Comparison of ENCODE assay signal across 16 mouse cellular contexts in the genomic region with DNA sequence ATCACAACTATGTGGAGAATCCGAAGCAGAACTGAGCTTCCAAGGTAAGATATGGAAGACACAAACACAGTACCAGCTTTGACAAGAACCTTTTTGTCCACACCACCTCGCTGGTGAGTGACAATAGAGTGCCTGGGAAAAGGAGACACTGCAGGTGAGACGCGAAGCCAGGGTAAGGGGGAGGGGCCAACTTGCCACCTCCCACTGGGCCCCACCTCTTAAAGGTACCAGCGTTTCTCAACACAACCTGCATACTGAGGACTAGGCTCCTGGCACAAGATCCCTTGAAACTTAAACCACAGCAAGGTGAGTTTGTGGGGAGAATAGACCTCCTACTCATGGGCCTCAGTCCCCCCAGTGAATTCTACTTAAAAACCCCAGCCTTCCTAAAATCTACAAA. TPM values are rescaled to one million over a fixed set of nuclear protein-coding genes. Genes with fewer than 3 reads are reported as not detected.
DNase-seq lines count a peak whose midpoint lies in the region; ATAC-seq and TF ChIP-seq lines count a peak whose summit lies in the region.
"Had no signal": no experiment of that assay in that cellular context is flagged by ENCODE, and none has a peak within 500 bp of the region (broad histone marks: within the 10 kb centered on the region; RNA-seq: fewer than 3 reads in every experiment).

No protein-coding gene starts in this region.

- no peaks in the 10 kb centered on the region for H3K9me3 ChIP-seq in embryonic facial prominence, embryonic 12.5 days
- H3K9me3 ChIP-seq in embryonic facial prominence, embryonic 10.5 days: no peaks in the 10 kb centered on the region
- H3K9me3 ChIP-seq in liver, embryonic 12.5 days (replicated peaks): no peaks in the 10 kb centered on the region
- no peaks in the 10 kb centered on the region for H3K9me3 ChIP-seq in intestine, embryonic 14.5 days (ENCODE audit: control insufficient read depth, low read length)
- H3K9me3 ChIP-seq: midbrain, embryonic 13.5 days had no signal

- H3K4me3 ChIP-seq in embryonic facial prominence, embryonic 12.5 days: no peak overlapping the region
- H3K4me3 ChIP-seq in embryonic facial prominence, embryonic 10.5 days: no peak overlapping the region
- no peak overlapping the region for H3K4me3 ChIP-seq in liver, adult 2 months (ENCODE audit: insufficient read depth, low read depth, low read length)
- no peak overlapping the region for H3K4me3 ChIP-seq in liver, embryonic 12.5 days
- H3K4me3 ChIP-seq in intestine, embryonic 14.5 days (ENCODE audit: low read depth, low read length): no peak overlapping the region
- H3K4me3 ChIP-seq: midbrain, embryonic 13.5 days had no signal

- H3K27ac ChIP-seq in embryonic facial prominence, embryonic 12.5 days: no peak overlapping the region
- H3K27ac ChIP-seq in embryonic facial prominence, embryonic 10.5 days (replicated peaks): no peak overlapping the region; the same call in 1 of the 2 replicates
- H3K27ac ChIP-seq in liver, adult 2 months (replicated peaks; ENCODE audit: insufficient read depth, low read depth, low read length): peak overlapping the region; percentile 31; the same call in 1 of the 2 replicates
- no peak overlapping the region for H3K27ac ChIP-seq in liver, embryonic 12.5 days
- no peak overlapping the region for H3K27ac ChIP-seq in intestine, embryonic 14.5 days (ENCODE audit: low read depth)
- H3K27ac ChIP-seq: midbrain, embryonic 13.5 days had no signal

- DNase-seq in embryonic facial prominence, embryonic 10.5 days (ENCODE audit: low spot score): no peak
- peak; percentile 66 for DNase-seq in liver, adult 2 months (ENCODE audit: extremely low read depth, low read depth, low spot score)
- no peak for DNase-seq in intestine, embryonic 14.5 days (ENCODE audit: low spot score)
- peak; percentile 45 for DNase-seq in large intestine, adult 2 months (ENCODE audit: low read depth, low spot score)
- DNase-seq in spleen, postnatal 4 days (ENCODE audit: low spot score in 2 of 2): no peak
- no peak for DNase-seq in left cerebral cortex, adult 9 months (ENCODE audit: low spot score in 2 of 2)
- DNase-seq: adrenal gland, postnatal 25 days; cerebellum, postnatal 36 days; gastrocnemius, postnatal 14 days; heart, postnatal 14 days had no signal

- no peaks in the 10 kb centered on the region for H3K27me3 ChIP-seq in embryonic facial prominence, embryonic 12.5 days
- H3K27me3 ChIP-seq in embryonic facial prominence, embryonic 10.5 days (replicated peaks; ENCODE audit: low read depth, poor library complexity, severe bottlenecking): 0 out of 2 replicates have a peak, but pooled peaks cover 11% of the 10 kb centered on the region
- H3K27me3 ChIP-seq in liver, adult 2 months (ENCODE audit: control insufficient read depth, insufficient read depth, low read length): no peaks in the 10 kb centered on the region
- no peaks in the 10 kb centered on the region for H3K27me3 ChIP-seq in liver, embryonic 12.5 days (replicated peaks)
- no peaks in the 10 kb centered on the region for H3K27me3 ChIP-seq in intestine, embryonic 14.5 days (replicated peaks; ENCODE audit: control insufficient read depth, insufficient read depth, low read length)
- H3K27me3 ChIP-seq: midbrain, embryonic 13.5 days had no signal

- TF ChIP-seq POLR2A in liver, adult 2 months (IDR thresholded peaks at IDR 0.05; ENCODE audit: extremely low read depth, insufficient read depth, low read length): no peak

- WGBS in embryonic facial prominence, embryonic 12.5 days: 5% methylated on average over 5 of the region's 5 CpGs
- WGBS in embryonic facial prominence, embryonic 10.5 days: 5% methylated on average over 5 of the region's 5 CpGs
- 15% methylated on average over 5 of the region's 5 CpGs for WGBS in liver, adult 2 months
- WGBS in liver, embryonic 12.5 days (ENCODE audit: insufficient replicate concordance): 27% methylated on average over 5 of the region's 5 CpGs
- WGBS in intestine, embryonic 14.5 days: 21% methylated on average over 5 of the region's 5 CpGs
- 12% methylated on average over 5 of the region's 5 CpGs for WGBS in large intestine, adult 2 months

- peaks cover 4% of the 10 kb centered on the region; the same call in 1 of the 2 replicates for H3K79me2 ChIP-seq in liver, adult 2 months (ENCODE audit: control insufficient read depth, insufficient read depth, low read length)

- H3K4me2 ChIP-seq in embryonic facial prominence, embryonic 12.5 days (replicated peaks): peak overlapping the region; percentile 19; the same call in 1 of the 2 replicates
- no peak overlapping the region for H3K4me2 ChIP-seq in liver, embryonic 12.5 days
- no peak overlapping the region for H3K4me2 ChIP-seq in intestine, embryonic 14.5 days (ENCODE audit: low read length)
- H3K4me2 ChIP-seq: midbrain, embryonic 13.5 days had no signal

- no peak overlapping the region for H3K9ac ChIP-seq in embryonic facial prominence, embryonic 12.5 days
- H3K9ac ChIP-seq in liver, adult 2 months (ENCODE audit: low read depth, low read length): peak overlapping the region; percentile 24; the same call in 1 of the 2 replicates
- H3K9ac ChIP-seq in liver, embryonic 12.5 days: no peak overlapping the region
- H3K9ac ChIP-seq in intestine, embryonic 14.5 days (ENCODE audit: low read length): no peak overlapping the region
- H3K9ac ChIP-seq: midbrain, embryonic 13.5 days had no signal

- no peak for ATAC-seq in embryonic facial prominence, embryonic 12.5 days (ENCODE audit: insufficient number of reproducible peaks, insufficient read depth, low FRiP score, low TSS enrichment)
- no peak for ATAC-seq in liver, embryonic 12.5 days
- ATAC-seq in intestine, embryonic 14.5 days (replicated peaks; ENCODE audit: low FRiP score, low TSS enrichment, low read depth): 0 out of 2 replicates have a peak, but pooled peaks have one; percentile 70
- ATAC-seq: forebrain, embryonic 16.5 days; midbrain, embryonic 13.5 days had no signal

- no peaks in the 10 kb centered on the region for H3K4me1 ChIP-seq in embryonic facial prominence, embryonic 12.5 days
- peaks cover 8% of the 10 kb centered on the region for H3K4me1 ChIP-seq in embryonic facial prominence, embryonic 10.5 days
- H3K4me1 ChIP-seq in liver, adult 2 months (ENCODE audit: control insufficient read depth, insufficient read depth, low read length): peaks cover 41% of the 10 kb centered on the region
- no peaks in the 10 kb centered on the region for H3K4me1 ChIP-seq in liver, embryonic 12.5 days
- H3K4me1 ChIP-seq in intestine, embryonic 14.5 days (replicated peaks; ENCODE audit: control insufficient read depth, insufficient read depth, low read length): no peaks in the 10 kb centered on the region

- H3K36me3 ChIP-seq in embryonic facial prominence, embryonic 12.5 days: no peaks in the 10 kb centered on the region
- H3K36me3 ChIP-seq in embryonic facial prominence, embryonic 10.5 days (replicated peaks): no peaks in the 10 kb centered on the region
- peaks cover 64% of the 10 kb centered on the region for H3K36me3 ChIP-seq in liver, adult 2 months (ENCODE audit: control insufficient read depth, insufficient read depth, low read length)
- no peaks in the 10 kb centered on the region for H3K36me3 ChIP-seq in liver, embryonic 12.5 days
- no peaks in the 10 kb centered on the region for H3K36me3 ChIP-seq in intestine, embryonic 14.5 days (ENCODE audit: control insufficient read depth, insufficient read depth, low read length)
- H3K36me3 ChIP-seq: midbrain, embryonic 13.5 days had no signal

- no peak for TF ChIP-seq CTCF in liver, adult 2 months (IDR thresholded peaks at IDR 0.05; ENCODE audit: low read depth, low read length)

RNA-seq across cellular contexts. Expression of a gene that starts 10.8 kb away (rescaled TPM):
- 0.19 and 0.55 TPM in 2 replicates for polyA plus RNA-seq in embryonic facial prominence, embryonic 12.5 days (2016; fragmentation: Nextera tagmentation; extraction: Ambion mirVana)
- polyA plus RNA-seq in embryonic facial prominence, embryonic 10.5 days (2016; fragmentation: Nextera tagmentation; extraction: Ambion mirVana): not detected in 2 replicates
- total RNA-seq in liver, adult 2 months (2014; rRNA removed): 1,448 and 1,888 TPM in 2 replicates
- polyA plus RNA-seq in liver, adult 2 months (2012; rRNA removed): 1,550 and 1,804 TPM in 2 replicates
- not detected in 2 replicates for polyA plus RNA-seq in liver, embryonic 12.5 days (2016; fragmentation: Nextera tagmentation; extraction: Ambion mirVana)
- polyA plus RNA-seq in intestine, embryonic 14.5 days (2014; fragmentation: Nextera tagmentation; extraction: Ambion mirVana): 0.47 and 0.51 TPM in 2 replicates
- 17.6 and 25.5 TPM in 2 replicates for polyA plus RNA-seq in large intestine, adult 2 months (2012; rRNA removed)
- total RNA-seq: gastrocnemius, postnatal 14 days; heart, postnatal 14 days had no signal
- polyA plus RNA-seq: forebrain, embryonic 16.5 days; midbrain, embryonic 13.5 days; neural tube, embryonic 11.5 days had no signal

RNA-seq across cellular contexts. Expression of a gene that starts 19.0 kb away (rescaled TPM):
- 0.23 and 0.28 TPM in 2 replicates for polyA plus RNA-seq in embryonic facial prominence, embryonic 12.5 days (2016; fragmentation: Nextera tagmentation; extraction: Ambion mirVana)
- polyA plus RNA-seq in embryonic facial prominence, embryonic 10.5 days (2016; fragmentation: Nextera tagmentation; extraction: Ambion mirVana): 0.33 and 0.36 TPM in 2 replicates
- total RNA-seq in liver, adult 2 months (2014; rRNA removed): 0.09 TPM in 1 of 2 replicates, not detected in the other
- 0.09 and 0.10 TPM in 2 replicates for polyA plus RNA-seq in liver, adult 2 months (2012; rRNA removed)
- not detected in 2 replicates for polyA plus RNA-seq in liver, embryonic 12.5 days (2016; fragmentation: Nextera tagmentation; extraction: Ambion mirVana)
- 123 and 142 TPM in 2 replicates for polyA plus RNA-seq in intestine, embryonic 14.5 days (2014; fragmentation: Nextera tagmentation; extraction: Ambion mirVana)
- polyA plus RNA-seq in large intestine, adult 2 months (2012; rRNA removed): 139 and 217 TPM in 2 replicates
- total RNA-seq: layer of hippocampus, adult 8-10 months had no signal
- polyA plus RNA-seq: midbrain, embryonic 13.5 days; neural tube, embryonic 11.5 days had no signal

Comparison
In these comparisons a context has a peak if more than half of its experiments do, and no peak if none do; other contexts are left out.
1. RNA of a gene that starts 10.8 kb away (polyA plus RNA-seq): 1,550 to 1,804 TPM in liver, adult 2 months; 17.6 to 25.5 TPM in large intestine, adult 2 months, 0.47 to 0.51 TPM in intestine, embryonic 14.5 days, 0.19 to 0.55 TPM in embryonic facial prominence, embryonic 12.5 days, not detected in liver, embryonic 12.5 days and not detected in embryonic facial prominence, embryonic 10.5 days; every median in the first group is over 10 times any median in the second.
2. DNase-seq: peak in liver, adult 2 months (single experiment) and large intestine, adult 2 months (single experiment); none in embryonic facial prominence, embryonic 10.5 days (single experiment), intestine, embryonic 14.5 days (single experiment), spleen, postnatal 4 days (0 of 2) and left cerebral cortex, adult 9 months (0 of 2).
3. RNA of a gene that starts 19.0 kb away (polyA plus RNA-seq): 123 to 142 TPM in intestine, embryonic 14.5 days and 139 to 217 TPM in large intestine, adult 2 months; 0.33 to 0.36 TPM in embryonic facial prominence, embryonic 10.5 days, 0.23 to 0.28 TPM in embryonic facial prominence, embryonic 12.5 days, 0.09 to 0.10 TPM in liver, adult 2 months and not detected in liver, embryonic 12.5 days; every median in the first group is over 10 times any median in the second.